Mouse (Mus musculus): ENCODE data around the gene Hdc.
"Not testable (repeated sequence)": the region's sequence is repeated elsewhere in the genome, so short reads cannot be mapped to it uniquely, and the experiment has no call there.

The Hdc gene

GRCm38 (mm10) chr2:126619249-126619704, at the start of gene Hdc:
Gene Hdc (minus strand): TSS chr2:126619299.
- DNase-seq (ENCODE audit: extremely low spot score): no peak

- DNase-seq (ENCODE audit: extremely low spot score): no peak
Measured at GRCm38 (mm10) chr2:126668621-126669252, 49.6 kb upstream of the Hdc start.

GRCm38 (mm10) chr2:126665984-126666383, 46.9 kb upstream of the Hdc start:
- no peak for DNase-seq (ENCODE audit: extremely low spot score)

GRCm38 (mm10) chr2:126663481-126663880, 44.4 kb upstream of the Hdc start:
- no peak for DNase-seq (ENCODE audit: extremely low spot score)

GRCm38 (mm10) chr2:126652929-126653328, 33.8 kb upstream of the Hdc start:
- DNase-seq (ENCODE audit: extremely low spot score): no peak

- DNase-seq (ENCODE audit: extremely low spot score): no peak
Measured at GRCm38 (mm10) chr2:126647762-126648161, 28.7 kb upstream of the Hdc start.

- DNase-seq (ENCODE audit: extremely low spot score): no peak
Measured at GRCm38 (mm10) chr2:126646461-126646860, 27.4 kb upstream of the Hdc start.

- DNase-seq (ENCODE audit: extremely low spot score): no peak
Measured at GRCm38 (mm10) chr2:126644768-126645167, 25.7 kb upstream of the Hdc start.

GRCm38 (mm10) chr2:126640298-126640697, 21.2 kb upstream of the Hdc start:
- no peak for DNase-seq (ENCODE audit: extremely low spot score)

- no peak for DNase-seq (ENCODE audit: extremely low spot score)
Measured at GRCm38 (mm10) chr2:126635939-126636823, 17.1 kb upstream of the Hdc start.

GRCm38 (mm10) chr2:126633165-126633564, 14.1 kb upstream of the Hdc start:
- no peak for DNase-seq (ENCODE audit: extremely low spot score)

- no peak for DNase-seq (ENCODE audit: extremely low spot score)
Measured at GRCm38 (mm10) chr2:126628455-126628995, 9.4 kb upstream of the Hdc start.

GRCm38 (mm10) chr2:126623138-126623537, 4.0 kb upstream of the Hdc start:
- no peak for DNase-seq (ENCODE audit: extremely low spot score)

GRCm38 (mm10) chr2:126622455-126622854, 3.4 kb upstream of the Hdc start:
- no peak for DNase-seq (ENCODE audit: extremely low spot score)

- no peak for DNase-seq (ENCODE audit: extremely low spot score)
Measured at GRCm38 (mm10) chr2:126618470-126619179, 474 bp downstream of the Hdc start.

- no peak for DNase-seq (ENCODE audit: extremely low spot score)
Measured at GRCm38 (mm10) chr2:126615355-126615754, 3.7 kb downstream of the Hdc start.

- not testable (repeated sequence) for DNase-seq (ENCODE audit: extremely low spot score)
Measured at GRCm38 (mm10) chr2:126609600-126609999, 9.5 kb downstream of the Hdc start.

- no peak for DNase-seq (ENCODE audit: extremely low spot score)
Measured at GRCm38 (mm10) chr2:126607553-126608203, 11.4 kb downstream of the Hdc start.

- DNase-seq (ENCODE audit: extremely low spot score): no peak
Measured at GRCm38 (mm10) chr2:126606688-126607062, 12.4 kb downstream of the Hdc start.

- no peak for DNase-seq (ENCODE audit: extremely low spot score)
Measured at GRCm38 (mm10) chr2:126606061-126606687, 12.9 kb downstream of the Hdc start.

Measured in embryo, embryonic 9.5 days (tissue).